Mouse (Mus musculus): ENCODE measurements around the gene Tbkbp1.

GRCm38 (mm10) chr11:97128956-97129355 lies 22.3 kb downstream of the Tbkbp1 start:
- TF ChIP-seq CTCF (conservative IDR thresholded peaks at IDR 0.05 in 1 of 2, IDR thresholded peaks at IDR 0.05 in 1 of 2; ENCODE audit: low read depth in 2 of 2, low read length in 2 of 2) (no peak), HCFC1 (IDR thresholded peaks at IDR 0.05; ENCODE audit: low read depth, low read length) (no peak), BHLHE40 (IDR thresholded peaks at IDR 0.05; ENCODE audit: low read depth, low read length) (peak; percentile 50; the same call in 1 of the 2 replicates), POLR2A (IDR thresholded peaks at IDR 0.05; ENCODE audit: low read depth, low read length) (peak; percentile 25; the same call in 1 of the 2 replicates), JUND (conservative IDR thresholded peaks at IDR 0.05; ENCODE audit: low read depth, low read length) (peak; percentile 84)

Measured in CH12.LX (cell line).